14 mouse cellular contexts compared by ENCODE assay signal in genomic region chr3:4756099-4756498, GRCm38 (mm10).
"Had no signal": no experiment of that assay in that cellular context is flagged by ENCODE, and none has a peak within 500 bp of the region (broad histone marks: within the 10 kb centered on the region; RNA-seq: fewer than 3 reads in every experiment).

No protein-coding gene starts in this region.

- DNase-seq: kidney, postnatal 25 days; layer of hippocampus, adult 9-11 months; left cerebral cortex, postnatal 4 days; lung, postnatal 14 days; thymus, postnatal 4 days had no signal

- H3K4me1 ChIP-seq: limb, embryonic 13.5 days; liver, embryonic 12.5 days; lung, embryonic 15.5 days; midbrain, embryonic 12.5 days; neural tube, embryonic 15.5 days had no signal

- ATAC-seq: intestine, postnatal 0 days; liver, embryonic 12.5 days had no signal

- H3K27me3 ChIP-seq: limb, embryonic 13.5 days; liver, embryonic 12.5 days; lung, embryonic 15.5 days; midbrain, embryonic 12.5 days; neural tube, embryonic 15.5 days had no signal

- H3K27ac ChIP-seq: limb, embryonic 13.5 days; liver, embryonic 12.5 days; lung, embryonic 15.5 days; macrophage; midbrain, embryonic 12.5 days; neural tube, embryonic 15.5 days; stomach, postnatal 0 days had no signal

- H3K9me3 ChIP-seq: limb, embryonic 13.5 days; liver, embryonic 12.5 days; lung, embryonic 15.5 days; midbrain, embryonic 12.5 days had no signal

- H3K4me2 ChIP-seq: limb, embryonic 13.5 days; liver, embryonic 12.5 days; lung, embryonic 15.5 days; midbrain, embryonic 12.5 days; neural tube, embryonic 15.5 days had no signal

- H3K4me3 ChIP-seq: limb, embryonic 13.5 days; liver, embryonic 12.5 days; lung, embryonic 15.5 days; midbrain, embryonic 12.5 days; myocyte; neural tube, embryonic 15.5 days had no signal

- H3K9ac ChIP-seq: limb, embryonic 13.5 days; liver, embryonic 12.5 days; lung, embryonic 15.5 days; midbrain, embryonic 12.5 days; neural tube, embryonic 15.5 days had no signal

- H3K36me3 ChIP-seq: limb, embryonic 13.5 days; liver, embryonic 12.5 days; lung, embryonic 15.5 days; midbrain, embryonic 12.5 days; neural tube, embryonic 15.5 days had no signal
